Mouse (Mus musculus) hindbrain, embryonic 10.5 days (tissue): ENCODE data around the gene Msrb3. TPM values are rescaled to one million over a fixed set of nuclear protein-coding genes. Genes with fewer than 3 reads are reported as not detected.
A peak's percentile ranks its signal among the peaks of the same experiment; 100 is the strongest.

Source experiments
- DNase-seq: peaks from one replicate; pipeline ENCODE4 v3.0.0-alpha.2; 2017; ENCODE audit warnings: low spot score
- H3K27ac ChIP-seq: fragments of 300-500 bp; sonication (generic); 2 replicates; pipeline ENCODE4 v1.5.1; 2016; ENCODE audit warnings: mild to moderate bottlenecking, moderate library complexity
- H3K27me3 ChIP-seq: fragments of 300-500 bp; sonication (generic); 2 replicates; pipeline ENCODE4 v1.6.1; 2016; ENCODE audit warnings: mild to moderate bottlenecking; ENCODE audit not compliant: poor library complexity, insufficient read depth, severe bottlenecking
- H3K36me3 ChIP-seq: fragments of 300-500 bp; sonication (generic); 2 replicates; pipeline ENCODE4 v1.6.1; 2016; ENCODE audit warnings: mild to moderate bottlenecking, moderate library complexity
- H3K4me1 ChIP-seq: fragments of 300-500 bp; sonication (generic); replicated peaks from 2 replicates; pipeline ENCODE4 v1.6.1; 2016; ENCODE audit warnings: mild to moderate bottlenecking
- H3K4me3 ChIP-seq: fragments of 300-500 bp; sonication (generic); 2 replicates; pipeline ENCODE4 v1.5.1; 2016; ENCODE audit warnings: mild to moderate bottlenecking, moderate library complexity
- H3K9me3 ChIP-seq: fragments of 300-500 bp; sonication (generic); 2 replicates; pipeline ENCODE4 v1.6.1; 2016; ENCODE audit warnings: mild to moderate bottlenecking, moderate library complexity
- WGBS: fragments of 180-500 bp; shearing (Covaris S2); methylation state at CpG from one replicate; pipeline ENCODE4 v1.1.7; 2016; 5-methylcytosine and 5-hydroxymethylcytosine counted together
- polyA plus RNA-seq: library from polyadenylated mRNA; unstranded; fragments of >200 nt; fragmentation: Nextera tagmentation; extraction: Ambion mirVana; gene quantifications from 2 replicates; pipeline ENCODE4 v1.2.1, GENCODE M21; 2016

Msrb3 gene
- polyA plus RNA-seq, 1 experiment from 2014 or later, result 3.1 TPM

DNA sequence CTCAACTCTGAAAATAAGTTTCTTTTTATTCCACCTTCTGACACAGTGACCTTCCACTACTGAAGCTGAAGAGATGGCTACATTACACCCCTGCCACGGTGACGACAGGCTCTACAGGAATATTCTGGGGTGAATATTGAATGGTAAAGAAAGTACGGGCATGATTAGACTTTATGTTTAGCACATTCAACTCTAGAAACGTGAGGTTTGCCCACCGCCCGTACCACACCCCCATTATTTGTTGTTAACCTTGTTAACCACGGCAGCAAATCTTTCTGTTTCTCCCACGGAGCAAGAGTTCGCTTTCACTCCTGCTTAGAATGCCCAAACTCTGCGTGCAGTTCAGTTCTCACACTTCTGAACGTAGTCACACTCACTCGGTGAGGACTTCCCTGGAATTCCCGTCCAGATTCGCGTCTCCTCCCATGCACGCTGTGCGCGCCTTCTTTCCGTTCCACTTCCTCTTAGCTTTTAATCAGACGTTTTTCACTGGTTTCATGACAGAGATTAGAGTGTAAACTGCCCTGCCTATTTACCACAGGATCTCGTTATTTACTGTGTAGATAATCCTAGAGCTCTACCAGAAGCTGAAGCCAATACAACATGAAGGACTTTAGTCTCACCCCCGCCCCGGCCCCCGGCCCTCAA is 87.0 kb downstream of the Msrb3 start:
- Histone ChIP-seq H3K4me1 (0 out of 2 replicates have a peak, but pooled peaks cover 9% of the 10 kb centered on the region), H3K4me3 (no peak overlapping the region), H3K27ac (0 out of 2 replicates have a peak overlapping the region, but pooled peaks have one; percentile 3), H3K27me3 (no peaks in the 10 kb centered on the region), H3K9me3 (no peaks in the 10 kb centered on the region), H3K36me3 (no peaks in the 10 kb centered on the region)
- 82% methylated on average over 24 of the region's 24 CpGs for WGBS
- DNase-seq, result no peak

DNA sequence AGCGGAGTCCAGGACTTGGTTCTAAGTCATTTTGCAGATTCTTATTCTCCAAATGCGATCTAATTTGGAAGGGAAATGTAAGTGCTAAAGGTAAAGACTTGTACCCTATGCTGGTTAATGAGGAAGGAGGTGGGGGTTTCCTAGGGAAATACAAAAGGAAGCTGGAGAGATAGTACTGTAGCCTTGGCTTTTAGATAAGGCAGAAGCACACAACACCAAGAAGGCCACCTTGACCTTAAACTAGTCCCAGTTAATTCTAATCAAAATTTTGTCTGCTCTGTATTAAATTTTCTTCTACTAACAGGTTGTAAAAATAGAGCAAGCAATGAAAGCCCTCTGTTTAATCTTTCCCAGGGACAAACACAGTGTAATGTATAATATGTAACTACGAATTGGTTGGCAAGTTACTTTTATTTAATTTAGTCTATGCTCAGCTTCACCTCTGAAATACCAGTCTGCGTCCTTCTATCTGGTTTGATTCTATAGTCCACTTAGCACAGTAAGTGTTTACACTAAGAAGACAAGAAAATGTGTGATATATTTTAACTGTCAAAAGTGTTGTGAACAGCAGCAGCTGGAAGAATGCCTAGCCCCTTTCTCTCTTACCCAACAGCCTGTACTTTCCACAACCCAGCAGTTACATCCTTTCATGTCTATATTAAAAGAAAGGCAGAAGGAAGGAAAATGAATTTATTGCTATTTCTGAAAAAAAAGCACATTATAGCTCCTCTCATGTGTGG is 87.9 kb downstream of the Msrb3 start:
- no peaks in the 10 kb centered on the region for H3K9me3 ChIP-seq
- DNase-seq, result no peak
- WGBS, result 93% methylated on average over 4 of the region's 4 CpGs
- H3K4me3 ChIP-seq, result no peak overlapping the region
- no peaks in the 10 kb centered on the region for H3K27me3 ChIP-seq
- 0 out of 2 replicates have a peak, but pooled peaks cover 9% of the 10 kb centered on the region for H3K4me1 ChIP-seq
- H3K36me3 ChIP-seq, result no peaks in the 10 kb centered on the region
- no peak overlapping the region for H3K27ac ChIP-seq

DNA sequence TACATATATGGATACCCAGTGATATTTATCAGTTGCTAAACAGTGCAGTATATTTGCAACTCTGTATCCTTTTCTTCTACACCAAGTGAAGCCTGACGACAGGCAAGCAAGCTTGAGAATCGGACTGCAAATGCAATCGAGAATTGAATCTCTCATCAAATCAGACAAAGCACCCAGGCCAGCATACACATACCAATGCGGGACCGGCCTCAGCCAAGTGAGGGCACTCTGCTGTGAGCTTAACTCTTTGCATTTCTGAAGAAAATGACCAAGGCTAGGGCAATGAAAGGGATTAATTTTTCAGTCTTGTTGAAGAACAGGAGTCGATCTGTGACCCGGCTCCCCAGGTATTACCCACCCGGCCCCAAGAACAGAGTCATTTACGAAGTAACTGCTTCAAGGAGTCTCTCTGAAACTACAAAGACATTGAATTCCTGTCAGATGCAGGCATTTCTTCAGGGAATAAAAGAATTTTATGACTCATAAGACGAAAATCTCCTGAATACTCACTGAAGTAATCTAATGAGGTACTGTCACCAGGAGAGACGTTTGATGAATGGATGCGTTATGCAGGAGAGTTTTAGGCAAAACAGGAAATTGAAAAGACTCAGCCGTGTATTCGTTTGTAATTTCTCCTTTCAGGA is 88.7 kb downstream of the Msrb3 start:
- Histone ChIP-seq H3K9me3 (no peaks in the 10 kb centered on the region), H3K4me3 (no peak overlapping the region), H3K4me1 (0 out of 2 replicates have a peak, but pooled peaks cover 9% of the 10 kb centered on the region), H3K27ac (no peak overlapping the region), H3K27me3 (no peaks in the 10 kb centered on the region), H3K36me3 (no peaks in the 10 kb centered on the region)
- peak; percentile 18 for DNase-seq
- WGBS, result 64% methylated on average over 14 of the region's 14 CpGs

DNA sequence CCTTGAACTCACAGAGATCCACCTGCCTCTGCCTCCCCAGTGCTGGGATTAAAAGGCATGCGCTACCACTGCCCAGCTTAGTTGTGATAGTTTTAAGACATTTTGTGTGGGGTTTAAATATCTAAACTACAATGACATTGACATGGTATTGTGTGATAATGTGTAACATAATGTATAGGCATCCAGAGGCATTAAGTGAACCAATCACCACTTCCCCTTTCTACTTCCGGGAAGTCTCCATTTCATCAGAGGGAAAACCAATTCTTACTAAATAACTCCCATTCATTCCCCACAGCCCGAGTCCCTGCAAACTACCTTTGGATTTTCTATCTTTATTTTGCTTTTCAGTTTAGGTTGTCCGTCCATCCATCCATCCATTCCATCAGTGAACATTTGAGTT is 90.7 kb downstream of the Msrb3 start:
- H3K4me1 ChIP-seq, result 0 out of 2 replicates have a peak, but pooled peaks cover 9% of the 10 kb centered on the region
- 96% methylated on average over 4 of the region's 4 CpGs for WGBS
- no peaks in the 10 kb centered on the region for H3K27me3 ChIP-seq
- no peaks in the 10 kb centered on the region for H3K9me3 ChIP-seq
- H3K36me3 ChIP-seq, result no peaks in the 10 kb centered on the region
- no peak overlapping the region for H3K27ac ChIP-seq
- H3K4me3 ChIP-seq, result no peak overlapping the region
- no peak for DNase-seq

DNA sequence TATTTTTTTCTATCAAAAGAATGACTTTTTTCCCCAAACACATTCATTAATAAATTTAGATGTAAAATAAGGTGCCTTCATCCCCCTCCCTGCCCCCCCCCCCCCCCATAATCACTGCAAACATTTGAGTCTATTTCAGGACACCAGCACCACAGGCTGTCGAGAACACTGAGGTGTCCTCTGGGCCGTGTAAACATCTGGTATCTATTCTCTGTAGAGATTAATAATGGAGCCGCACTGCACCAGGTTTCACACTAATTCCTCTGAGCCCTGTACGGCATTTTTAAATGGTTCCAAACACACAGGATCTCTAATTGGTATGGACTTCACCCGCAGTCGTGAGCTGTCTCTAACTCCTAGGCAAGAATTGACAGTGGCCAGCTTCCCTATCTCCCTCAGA is 97.8 kb downstream of the Msrb3 start:
- Histone ChIP-seq H3K27me3 (no peaks in the 10 kb centered on the region), H3K27ac (no peak overlapping the region), H3K4me3 (no peak overlapping the region), H3K36me3 (no peaks in the 10 kb centered on the region), H3K9me3 (no peaks in the 10 kb centered on the region), H3K4me1 (0 out of 2 replicates have a peak, but pooled peaks cover 3% of the 10 kb centered on the region)
- DNase-seq, result no peak
- WGBS, result 54% methylated on average over 6 of the region's 6 CpGs

DNA sequence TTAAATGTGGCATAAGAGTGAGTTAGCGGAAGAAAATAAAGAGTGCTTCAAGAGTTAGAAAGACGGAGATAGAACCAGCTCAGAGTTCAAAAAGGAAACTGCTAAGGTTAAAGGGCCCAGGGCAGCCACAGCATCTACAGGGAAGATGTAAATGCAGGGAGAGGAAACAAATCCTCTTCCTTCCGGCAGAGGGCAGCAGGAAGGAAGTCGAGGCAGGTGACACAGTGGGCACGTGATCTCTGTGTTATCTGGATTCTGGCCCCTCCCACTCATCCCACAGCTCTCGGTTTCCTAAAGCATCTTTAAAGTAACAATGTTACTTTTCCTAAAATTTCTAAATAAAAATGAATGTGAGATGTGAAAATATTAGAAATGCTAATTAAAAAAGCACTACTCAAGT is 99.4 kb downstream of the Msrb3 start:
- Histone ChIP-seq H3K27ac (no peak overlapping the region), H3K9me3 (no peaks in the 10 kb centered on the region), H3K36me3 (no peaks in the 10 kb centered on the region), H3K4me3 (no peak overlapping the region), H3K27me3 (no peaks in the 10 kb centered on the region), H3K4me1 (peaks cover 6% of the 10 kb centered on the region)
- no peak for DNase-seq
- WGBS, result 85% methylated on average over 6 of the region's 6 CpGs

DNA sequence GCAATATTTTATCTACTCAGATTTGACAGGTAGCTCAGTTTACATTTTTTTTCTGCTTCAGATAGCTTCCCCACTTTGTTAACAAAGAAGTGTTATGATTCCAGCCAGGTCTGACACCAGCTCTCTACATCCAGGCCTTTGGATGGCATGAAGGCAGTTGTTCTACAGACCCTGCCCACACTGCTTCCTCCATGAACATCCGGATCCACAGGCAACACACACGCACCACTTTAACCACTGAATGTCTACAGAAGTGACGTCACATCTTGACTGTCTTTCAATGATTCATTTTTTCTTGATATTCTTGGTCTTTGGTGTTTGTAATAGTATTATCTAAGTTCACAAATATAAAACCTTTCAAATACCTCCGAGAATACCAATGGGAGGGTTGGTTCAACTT is 102.2 kb downstream of the Msrb3 start:
- no peaks in the 10 kb centered on the region for H3K36me3 ChIP-seq
- no peak overlapping the region for H3K4me3 ChIP-seq
- H3K27me3 ChIP-seq, result no peaks in the 10 kb centered on the region
- H3K4me1 ChIP-seq, result peaks cover 15% of the 10 kb centered on the region
- no peak overlapping the region for H3K27ac ChIP-seq
- H3K9me3 ChIP-seq, result no peaks in the 10 kb centered on the region
- 95% methylated on average over 4 of the region's 4 CpGs for WGBS
- DNase-seq, result no peak

DNA sequence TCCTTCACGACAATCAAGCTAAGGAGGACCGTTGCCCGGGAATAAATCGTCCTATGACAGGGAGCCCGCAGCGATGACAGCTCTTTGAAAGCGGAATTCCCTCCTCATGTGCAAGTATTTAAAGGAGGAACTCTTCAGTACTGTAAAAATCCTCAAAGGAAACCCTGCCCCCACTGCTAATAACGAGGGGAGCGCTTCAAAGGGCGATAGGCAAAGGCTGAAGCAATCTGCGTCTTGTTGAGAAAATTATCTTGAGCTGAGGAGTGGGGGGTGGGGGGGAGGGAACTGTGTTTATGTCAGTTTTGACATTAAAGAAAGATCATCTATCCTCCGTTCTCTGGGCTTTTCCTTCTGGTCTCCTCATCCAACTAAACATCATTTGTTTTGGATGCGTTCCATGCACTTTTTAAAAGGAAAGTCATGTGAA is 104.5 kb downstream of the Msrb3 start:
- no peak for DNase-seq
- H3K4me1 ChIP-seq, result peaks cover 15% of the 10 kb centered on the region
- H3K36me3 ChIP-seq, result no peaks in the 10 kb centered on the region
- no peak overlapping the region for H3K4me3 ChIP-seq
- 45% methylated on average over 13 of the region's 13 CpGs for WGBS
- no peak overlapping the region for H3K27ac ChIP-seq
- H3K27me3 ChIP-seq, result no peaks in the 10 kb centered on the region
- no peaks in the 10 kb centered on the region for H3K9me3 ChIP-seq

DNA sequence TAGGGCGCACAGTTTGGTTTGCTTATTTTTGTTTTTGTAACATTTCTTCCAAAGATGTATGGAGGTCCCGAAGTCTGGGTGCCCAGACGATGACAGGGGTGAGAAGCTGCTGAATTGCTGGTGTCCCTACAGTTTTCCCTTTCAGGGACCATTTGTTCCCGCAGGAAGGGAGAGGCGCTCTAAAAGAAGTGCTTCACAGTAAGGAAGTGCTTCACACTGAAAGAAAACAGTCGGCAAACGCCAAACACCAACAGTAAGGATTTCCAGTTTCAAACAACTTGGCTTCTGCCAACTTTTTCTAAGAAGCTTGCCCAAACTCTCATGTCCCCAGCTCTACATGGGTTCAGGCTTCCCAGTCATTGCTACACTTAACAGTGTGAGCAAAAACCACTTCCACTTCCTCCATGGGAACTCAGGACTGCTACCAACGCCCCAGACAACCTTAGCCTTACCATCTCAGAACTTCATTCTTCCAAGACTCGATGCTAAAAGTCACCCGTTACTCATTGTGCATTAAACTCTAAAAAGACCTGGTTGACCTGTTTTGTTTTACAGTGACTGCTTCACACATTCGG is 106.6 kb downstream of the Msrb3 start:
- H3K27me3 ChIP-seq, result no peaks in the 10 kb centered on the region
- no peak overlapping the region for H3K4me3 ChIP-seq
- no peaks in the 10 kb centered on the region for H3K9me3 ChIP-seq
- DNase-seq, result no peak
- H3K4me1 ChIP-seq, result peaks cover 21% of the 10 kb centered on the region
- peak overlapping the region; percentile 23; the same call in 1 of the 2 replicates for H3K27ac ChIP-seq
- WGBS, result 75% methylated on average over 11 of the region's 11 CpGs
- no peaks in the 10 kb centered on the region for H3K36me3 ChIP-seq

DNA sequence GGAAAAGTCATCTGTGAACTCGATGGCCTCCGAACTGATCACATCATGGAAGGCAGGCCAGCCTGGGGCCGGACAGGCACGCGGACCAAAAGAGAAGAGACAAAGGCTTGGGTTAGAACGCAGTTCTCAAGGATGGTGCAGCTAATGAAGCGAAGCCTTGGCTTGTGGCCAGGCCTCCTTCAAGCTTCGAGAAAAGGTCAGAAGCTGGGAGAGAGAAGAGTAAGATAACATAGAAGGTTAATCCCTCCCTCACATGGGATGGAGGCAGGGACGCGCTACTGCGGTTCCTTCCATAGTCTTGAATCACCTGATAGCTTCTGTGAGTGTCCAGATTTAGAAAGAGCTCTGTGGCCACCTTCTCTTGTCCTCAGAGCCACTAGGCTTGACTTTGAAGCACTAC is 107.5 kb downstream of the Msrb3 start:
- H3K27ac ChIP-seq, result no peak overlapping the region
- H3K9me3 ChIP-seq, result no peaks in the 10 kb centered on the region
- no peaks in the 10 kb centered on the region for H3K27me3 ChIP-seq
- peaks cover 29% of the 10 kb centered on the region for H3K4me1 ChIP-seq
- H3K4me3 ChIP-seq, result no peak overlapping the region
- no peak for DNase-seq
- WGBS, result 92% methylated on average over 11 of the region's 11 CpGs
- no peaks in the 10 kb centered on the region for H3K36me3 ChIP-seq

DNA sequence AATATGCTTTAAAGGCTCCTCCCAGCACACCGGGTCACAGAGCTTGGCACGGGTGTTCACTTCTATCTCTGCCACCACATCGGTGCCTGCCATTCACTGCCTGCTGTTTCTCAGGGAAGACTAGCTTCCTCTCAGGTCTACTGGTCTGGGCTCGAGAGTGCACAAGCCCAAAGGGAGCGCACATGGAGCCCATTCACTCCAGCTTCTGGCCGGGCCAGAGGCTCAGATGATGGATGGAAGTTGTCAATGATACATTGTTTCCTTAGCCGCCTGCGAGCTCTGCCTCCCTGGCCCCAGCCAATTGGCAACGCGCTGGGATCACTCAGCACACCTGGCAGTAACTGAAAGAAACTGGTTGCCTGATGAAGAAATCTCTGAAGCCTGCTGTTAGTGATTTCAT is 111.7 kb downstream of the Msrb3 start:
- H3K36me3 ChIP-seq, result no peaks in the 10 kb centered on the region
- H3K4me1 ChIP-seq, result peaks cover 36% of the 10 kb centered on the region
- H3K4me3 ChIP-seq, result peak overlapping the region; percentile 16; the same call in 1 of the 2 replicates
- WGBS, result 36% methylated on average over 10 of the region's 10 CpGs
- H3K27me3 ChIP-seq, result peaks cover 9% of the 10 kb centered on the region; the same call in 1 of the 2 replicates
- peak; percentile 36 for DNase-seq
- no peaks in the 10 kb centered on the region for H3K9me3 ChIP-seq
- H3K27ac ChIP-seq, result peak overlapping the region; percentile 29; the same call in 1 of the 2 replicates

DNA sequence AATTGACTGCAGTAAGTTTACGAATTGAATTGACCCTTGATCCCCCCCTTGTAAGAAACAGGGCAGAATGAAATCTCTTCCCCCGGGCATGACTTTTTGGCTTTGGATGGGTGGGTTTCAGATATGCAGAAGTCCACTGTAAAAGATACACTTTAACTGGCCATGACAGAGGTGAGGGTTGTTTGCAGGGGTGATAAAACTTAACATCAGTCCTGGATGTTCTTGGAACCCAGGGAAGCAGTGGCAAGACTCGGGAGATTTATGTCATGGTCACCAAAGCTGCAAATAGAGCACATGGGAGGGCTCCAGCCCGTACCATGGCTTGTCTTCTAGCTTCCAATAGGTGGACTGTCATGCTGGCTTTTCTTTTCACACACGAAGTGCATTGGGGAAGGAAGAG is 114.4 kb downstream of the Msrb3 start:
- Histone ChIP-seq H3K4me3 (no peak overlapping the region), H3K9me3 (no peaks in the 10 kb centered on the region), H3K27ac (no peak overlapping the region), H3K36me3 (no peaks in the 10 kb centered on the region), H3K4me1 (peaks cover 36% of the 10 kb centered on the region), H3K27me3 (peaks cover 9% of the 10 kb centered on the region; the same call in 1 of the 2 replicates)
- no peak for DNase-seq
- WGBS, result 53% methylated on average over 5 of the region's 5 CpGs
